Comparison of ENCODE assay signal across 9 mouse cellular contexts in genomic region chr16:28753124-28753917, GRCm38 (mm10). TPM values are rescaled to one million over a fixed set of nuclear protein-coding genes. Genes with fewer than 3 reads are reported as not detected.
DNase-seq lines count a peak whose midpoint lies in the region; ATAC-seq and TF ChIP-seq lines count a peak whose summit lies in the region.
"Had no signal": no experiment of that assay in that cellular context is flagged by ENCODE, and none has a peak within 500 bp of the region (broad histone marks: within the 10 kb centered on the region; RNA-seq: fewer than 3 reads in every experiment).

No protein-coding gene starts in this region.

- H3K27me3 ChIP-seq in intestine, embryonic 14.5 days (replicated peaks; ENCODE audit: control insufficient read depth, insufficient read depth, low read length), result 0 out of 2 replicates have a peak, but pooled peaks cover 4% of the 10 kb centered on the region
- H3K27me3 ChIP-seq in midbrain, embryonic 14.5 days (ENCODE audit: control insufficient read depth, insufficient read depth, low read length), result no peaks in the 10 kb centered on the region
- H3K27me3 ChIP-seq in stomach, embryonic 15.5 days (replicated peaks), result no peaks in the 10 kb centered on the region

- H3K9ac ChIP-seq in intestine, embryonic 14.5 days (ENCODE audit: low read length), result no peak overlapping the region
- H3K9ac ChIP-seq in midbrain, embryonic 14.5 days (replicated peaks; ENCODE audit: low read length), result peak overlapping the region; percentile 66
- H3K9ac ChIP-seq in stomach, embryonic 15.5 days, result no peak overlapping the region

- peak; percentile 21 to 32 for DNase-seq in adrenal gland, adult 18-20 months (ENCODE audit: low spot score in 2 of 2)
- DNase-seq in cerebellum, postnatal 4 days (ENCODE audit: low spot score in 2 of 2), result peak; percentile 77 to 91
- DNase-seq in gastrocnemius, postnatal 14 days, result peak; percentile 54
- peak; percentile 88 for DNase-seq in intestine, embryonic 14.5 days (ENCODE audit: low spot score)
- peak; percentile 85 to 87 for DNase-seq in left cerebral cortex, adult 2 months (ENCODE audit: extremely low spot score in 1 of 2, low spot score in 2 of 2)
- DNase-seq in midbrain, embryonic 14.5 days, result peak; percentile 96
- DNase-seq in adipocyte (ENCODE audit: low spot score), result no peak

- H3K9me3 ChIP-seq in intestine, embryonic 14.5 days (ENCODE audit: control insufficient read depth, low read length), result no peaks in the 10 kb centered on the region
- H3K9me3 ChIP-seq in midbrain, embryonic 14.5 days (ENCODE audit: control insufficient read depth, low read length), result no peaks in the 10 kb centered on the region
- no peaks in the 10 kb centered on the region for H3K9me3 ChIP-seq in stomach, embryonic 15.5 days

- H3K4me2 ChIP-seq in intestine, embryonic 14.5 days (ENCODE audit: low read length), result peak overlapping the region; percentile 53
- peak overlapping the region; percentile 90 for H3K4me2 ChIP-seq in midbrain, embryonic 14.5 days (ENCODE audit: low read length)
- H3K4me2 ChIP-seq in stomach, embryonic 15.5 days, result peak overlapping the region; percentile 49

- ATAC-seq in intestine, embryonic 14.5 days (replicated peaks; ENCODE audit: low FRiP score, low TSS enrichment, low read depth), result peak; percentile 86
- ATAC-seq in midbrain, embryonic 14.5 days (ENCODE audit: low FRiP score, low TSS enrichment), result peak; percentile 97
- ATAC-seq in stomach, embryonic 15.5 days (ENCODE audit: insufficient read depth, low FRiP score, low read depth), result peak; percentile 79

- H3K27ac ChIP-seq in intestine, embryonic 14.5 days (ENCODE audit: low read depth), result no peak overlapping the region
- H3K27ac ChIP-seq in left cerebral cortex, adult 2 months, result peak overlapping the region; percentile 89
- H3K27ac ChIP-seq in midbrain, embryonic 14.5 days (replicated peaks; ENCODE audit: low read depth, low read length), result peak overlapping the region; percentile 78
- no peak overlapping the region for H3K27ac ChIP-seq in stomach, embryonic 15.5 days

- H3K4me1 ChIP-seq in intestine, embryonic 14.5 days (replicated peaks; ENCODE audit: control insufficient read depth, insufficient read depth, low read length), result no peaks in the 10 kb centered on the region; the same call in 1 of the 2 replicates
- 0 out of 2 replicates have a peak, but pooled peaks cover 3% of the 10 kb centered on the region for H3K4me1 ChIP-seq in midbrain, embryonic 14.5 days (ENCODE audit: control insufficient read depth, insufficient read depth, low read length)
- H3K4me1 ChIP-seq in stomach, embryonic 15.5 days, result peaks cover 7% of the 10 kb centered on the region; the same call in 1 of the 2 replicates

- intact Hi-C loops in gastrocnemius, postnatal 14 days (cut with DNase I; ENCODE audit: low total_unique reads), result no loop called here
- intact Hi-C loops in left cerebral cortex, adult 2 months (cut with DNase I), result loop anchor here (2.0 to 10.0 kb wide), 3 partner anchors 41 to 821 kb away; partner anchors contain the start of gene Opa1

- no peak for TF ChIP-seq CTCF in left cerebral cortex, adult 2 months (IDR thresholded peaks at IDR 0.05)

- H3K36me3 ChIP-seq in intestine, embryonic 14.5 days (ENCODE audit: control insufficient read depth, insufficient read depth, low read length), result no peaks in the 10 kb centered on the region
- H3K36me3 ChIP-seq in midbrain, embryonic 14.5 days (ENCODE audit: control insufficient read depth, insufficient read depth, low read length), result no peaks in the 10 kb centered on the region
- no peaks in the 10 kb centered on the region for H3K36me3 ChIP-seq in stomach, embryonic 15.5 days

- peak overlapping the region; percentile 31 for H3K4me3 ChIP-seq in intestine, embryonic 14.5 days (ENCODE audit: low read depth, low read length)
- peak overlapping the region; percentile 59 for H3K4me3 ChIP-seq in left cerebral cortex, adult 2 months
- peak overlapping the region; percentile 50 for H3K4me3 ChIP-seq in midbrain, embryonic 14.5 days (replicated peaks; ENCODE audit: low read depth, low read length)
- H3K4me3 ChIP-seq in stomach, embryonic 15.5 days (replicated peaks), result peak overlapping the region; percentile 27

- under 1% methylated on average over 33 of the region's 33 CpGs for WGBS in intestine, embryonic 14.5 days
- under 1% methylated on average over 33 of the region's 33 CpGs for WGBS in midbrain, embryonic 14.5 days
- WGBS in stomach, embryonic 15.5 days, result under 1% methylated on average over 33 of the region's 33 CpGs

RNA-seq across cellular contexts. Expression of gene Fgf12, which starts 0.5 kb away (rescaled TPM):
- 1 to 10 TPM; 1.7 to 3.2 TPM for total RNA-seq in adrenal gland, adult 18-20 months (2021)
- total RNA-seq in gastrocnemius, postnatal 14 days (2021), result under 1 TPM; 0.18 to 0.60 TPM
- 1.3 and 1.4 TPM in 2 replicates for polyA plus RNA-seq in intestine, embryonic 14.5 days (2014; fragmentation: Nextera tagmentation; extraction: Ambion mirVana)
- 100 to 1,000 TPM; 300 to 315 TPM for total RNA-seq in left cerebral cortex, adult 2 months (2021)
- polyA plus RNA-seq in midbrain, embryonic 14.5 days (2014; fragmentation: Nextera tagmentation; extraction: Ambion mirVana), result 32.1 and 46.1 TPM in 2 replicates
- 2.4 and 3.2 TPM in 2 replicates for polyA plus RNA-seq in stomach, embryonic 15.5 days (2015; fragmentation: Nextera tagmentation; extraction: Ambion mirVana)
- polyA plus RNA-seq: spleen, adult 2 months had no signal

Comparison
In these comparisons a context has a peak if more than half of its experiments do, and no peak if none do; other contexts are left out.
1. H3K27ac ChIP-seq: peak in left cerebral cortex, adult 2 months (single experiment) and midbrain, embryonic 14.5 days (single experiment); none in intestine, embryonic 14.5 days (single experiment) and stomach, embryonic 15.5 days (single experiment).
2. RNA of gene Fgf12, which starts 0.5 kb away (total RNA-seq): 300 to 315 TPM in left cerebral cortex, adult 2 months; 1.7 to 3.2 TPM in adrenal gland, adult 18-20 months and 0.18 to 0.60 TPM in gastrocnemius, postnatal 14 days; every median in the first group is over 10 times any median in the second.
3. Peak in every context shown above with its lines, with median percentiles within 50 percentile points of each other: ATAC-seq, H3K4me2 ChIP-seq and H3K4me3 ChIP-seq.